Mouse (Mus musculus): Measurements from ENCODE around the gene Insl3.

Gene Insl3

DNA sequence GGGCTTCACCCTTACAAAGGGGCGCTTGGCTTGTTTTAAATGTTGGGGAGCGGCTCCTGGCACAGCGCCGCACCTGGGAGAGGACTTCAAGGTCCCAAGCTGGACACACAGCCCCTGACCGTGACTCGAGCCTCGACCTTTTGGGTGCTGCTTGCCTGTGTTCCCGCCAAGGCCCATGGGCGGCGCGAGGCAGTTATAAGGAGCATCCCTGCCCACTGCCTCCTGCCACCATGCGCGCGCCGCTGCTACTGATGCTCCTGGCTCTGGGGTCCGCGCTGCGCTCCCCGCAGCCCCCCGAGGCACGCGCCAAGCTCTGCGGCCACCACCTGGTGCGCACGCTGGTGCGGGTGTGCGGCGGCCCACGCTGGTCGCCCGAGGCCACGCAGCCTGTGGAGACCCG lies at the start of gene Insl3:
TSS of gene Insl3 (plus strand) at position 187 of the 400 bp plus-strand sequence.
- DNase-seq = no peak

DNA sequence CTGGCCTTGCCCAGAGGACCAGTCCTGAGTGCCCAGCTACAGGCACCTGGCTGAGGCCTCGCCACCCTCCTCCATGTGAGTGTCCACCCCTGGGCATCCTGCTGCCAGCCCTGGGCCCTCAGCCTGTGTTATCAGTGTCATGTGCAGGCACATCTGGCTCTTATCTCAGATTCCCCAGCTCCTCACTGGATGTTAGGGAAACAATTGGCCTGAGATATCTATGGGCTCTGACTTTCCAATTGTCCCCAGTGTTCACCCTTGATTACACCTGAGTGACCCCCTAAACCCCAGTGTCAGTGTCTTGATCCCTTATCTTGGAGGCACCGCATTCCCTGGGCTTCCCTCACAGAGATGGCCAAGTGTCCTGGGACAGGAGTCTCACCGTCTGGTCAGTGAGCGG lies 49.7 kb upstream of the Insl3 start:
- DNase-seq = no peak

DNA sequence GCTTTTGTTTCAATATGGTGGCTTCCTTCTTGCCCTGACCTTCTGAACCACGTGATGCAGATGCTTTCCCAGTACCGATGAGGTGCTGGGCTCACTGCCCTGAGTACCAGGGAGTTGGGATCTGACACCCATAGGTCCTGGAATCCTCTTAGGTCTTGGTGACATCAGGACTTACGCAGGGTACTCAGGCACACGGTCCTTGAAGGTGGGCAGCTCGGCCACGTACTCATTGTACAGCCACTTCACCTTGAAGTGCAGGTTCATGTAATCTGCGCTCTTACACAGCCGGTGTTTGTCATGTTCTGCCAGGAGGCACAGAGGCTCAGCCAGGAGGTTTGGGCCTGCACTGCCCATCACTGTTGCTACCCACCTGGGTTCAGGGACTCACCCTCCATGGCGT lies 43.5 kb upstream of the Insl3 start:
- no peak for DNase-seq

DNA sequence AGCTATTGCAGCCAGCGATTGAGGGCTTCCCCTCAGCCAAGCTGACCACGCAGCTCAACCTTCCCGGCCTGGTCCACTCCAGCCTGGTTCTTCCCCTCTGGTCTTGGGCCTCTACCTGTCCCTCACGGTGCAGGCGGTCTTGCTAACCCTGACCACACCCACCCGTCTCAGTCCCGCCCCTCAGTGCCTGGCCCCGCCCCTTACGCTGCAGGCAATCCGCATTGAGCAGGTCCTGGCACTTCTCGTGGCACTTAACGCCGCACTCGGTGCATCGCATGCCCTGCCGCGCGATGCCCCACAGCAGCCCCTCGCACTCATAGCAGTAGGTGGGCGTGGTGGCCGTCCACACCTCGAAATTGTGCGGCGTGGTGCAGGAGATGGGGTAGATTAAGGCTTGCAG lies 34.4 kb upstream of the Insl3 start:
- DNase-seq = no peak

DNA sequence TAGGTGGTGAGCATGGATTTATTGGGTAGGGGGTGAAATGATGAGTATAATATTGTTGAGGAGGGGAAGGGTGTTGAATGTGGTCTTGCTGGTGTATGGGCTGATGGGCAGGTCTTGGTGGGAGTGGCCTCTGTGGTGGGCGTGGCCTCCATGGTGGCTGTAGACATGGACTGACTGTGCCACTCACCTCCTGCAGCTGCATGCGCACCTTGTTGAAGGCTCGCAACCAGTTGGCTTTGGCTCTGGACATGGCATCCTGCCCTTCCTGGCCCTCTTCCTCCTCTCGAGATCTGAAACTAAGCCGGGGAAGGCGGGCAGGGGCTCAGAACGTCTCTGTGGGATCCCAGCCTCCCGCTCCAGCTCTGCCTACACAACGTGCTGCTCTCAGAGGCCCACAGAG lies 31.2 kb upstream of the Insl3 start:
- peak; percentile 54 for DNase-seq

DNA sequence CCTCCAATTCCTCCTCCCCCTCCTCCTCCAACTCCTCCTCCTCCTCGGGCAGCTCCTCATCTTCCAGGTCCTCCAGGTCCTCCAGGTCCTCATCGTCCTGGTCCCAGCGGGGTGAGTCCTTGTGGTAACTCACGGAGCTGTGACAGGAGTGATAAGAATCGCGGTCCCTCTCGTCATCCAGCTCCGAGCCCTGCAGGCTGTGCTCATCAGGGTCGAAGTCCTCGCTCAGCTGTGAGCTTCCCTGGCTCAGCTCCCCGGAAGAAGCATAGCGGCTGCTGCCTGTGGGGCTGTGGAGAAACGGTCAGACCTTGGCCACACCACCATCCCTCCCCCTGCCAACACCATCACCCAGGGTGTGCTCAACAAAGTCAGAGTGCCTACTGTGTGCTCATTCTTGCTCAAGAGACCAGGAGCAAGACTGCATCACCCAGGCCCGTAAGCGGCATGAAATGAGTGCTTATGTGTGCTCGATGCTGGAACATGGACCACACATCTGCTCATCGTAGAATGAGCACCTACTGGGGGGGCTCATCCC lies 30.4 kb upstream of the Insl3 start:
- peak; percentile 34 for DNase-seq

DNA sequence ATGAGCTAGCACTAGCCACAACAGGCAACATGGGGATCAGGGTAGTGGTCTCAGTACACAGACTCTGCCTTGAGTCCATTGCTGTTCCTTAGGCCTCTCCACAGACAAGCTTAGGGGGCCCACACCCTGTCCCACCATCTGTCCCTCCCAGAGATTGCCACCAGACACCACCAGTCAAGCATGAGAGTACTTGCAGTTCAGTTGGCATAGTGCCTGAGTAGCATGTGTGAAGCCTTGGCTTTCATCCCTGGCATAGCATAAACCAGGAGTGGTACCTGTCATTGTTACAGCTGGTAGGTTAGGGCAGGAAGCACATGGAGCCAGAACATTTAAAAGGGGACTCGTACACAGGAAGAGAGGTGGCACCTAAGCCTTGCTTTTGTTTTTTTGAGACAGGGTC lies 29.3 kb upstream of the Insl3 start:
- peak; percentile 82 for DNase-seq

DNA sequence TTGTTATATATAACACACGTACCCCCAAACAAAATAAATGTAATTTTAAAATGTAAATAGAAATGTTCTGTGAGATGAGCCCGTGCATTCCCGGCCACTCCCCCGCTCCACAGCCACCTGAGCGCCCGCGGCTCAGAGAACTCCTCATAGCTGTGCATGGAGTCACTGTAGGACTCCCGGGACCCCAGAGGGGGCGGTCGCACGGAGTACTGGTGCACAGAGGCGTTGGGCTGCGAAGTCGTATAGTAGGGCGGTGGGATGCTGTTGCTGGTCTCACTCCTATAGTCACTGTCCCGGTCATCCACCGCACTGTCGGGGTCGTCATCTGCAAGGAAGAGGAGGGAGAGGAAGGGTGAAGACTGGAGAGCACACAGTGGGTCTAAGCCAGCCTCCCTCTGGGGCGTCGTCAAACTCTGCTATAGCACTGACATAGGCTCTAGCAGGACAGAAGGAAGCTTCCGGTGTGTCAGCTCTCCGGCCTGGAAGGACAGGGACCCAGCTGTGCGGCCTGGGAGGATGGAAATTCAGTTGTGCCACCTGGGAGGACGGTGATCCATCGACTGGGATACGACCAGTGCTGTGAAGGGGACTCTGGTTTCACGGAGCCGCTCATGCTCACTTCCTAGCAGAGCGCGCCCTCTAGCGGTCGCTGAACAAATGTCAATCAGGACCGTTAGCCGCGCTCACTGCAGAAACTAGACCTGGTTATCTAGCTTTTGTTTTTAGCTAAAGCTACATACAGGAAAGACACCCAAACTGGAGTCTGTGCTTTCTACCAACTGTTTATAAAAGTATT lies 28.5 kb upstream of the Insl3 start:
- peak; percentile 86 for DNase-seq

DNA sequence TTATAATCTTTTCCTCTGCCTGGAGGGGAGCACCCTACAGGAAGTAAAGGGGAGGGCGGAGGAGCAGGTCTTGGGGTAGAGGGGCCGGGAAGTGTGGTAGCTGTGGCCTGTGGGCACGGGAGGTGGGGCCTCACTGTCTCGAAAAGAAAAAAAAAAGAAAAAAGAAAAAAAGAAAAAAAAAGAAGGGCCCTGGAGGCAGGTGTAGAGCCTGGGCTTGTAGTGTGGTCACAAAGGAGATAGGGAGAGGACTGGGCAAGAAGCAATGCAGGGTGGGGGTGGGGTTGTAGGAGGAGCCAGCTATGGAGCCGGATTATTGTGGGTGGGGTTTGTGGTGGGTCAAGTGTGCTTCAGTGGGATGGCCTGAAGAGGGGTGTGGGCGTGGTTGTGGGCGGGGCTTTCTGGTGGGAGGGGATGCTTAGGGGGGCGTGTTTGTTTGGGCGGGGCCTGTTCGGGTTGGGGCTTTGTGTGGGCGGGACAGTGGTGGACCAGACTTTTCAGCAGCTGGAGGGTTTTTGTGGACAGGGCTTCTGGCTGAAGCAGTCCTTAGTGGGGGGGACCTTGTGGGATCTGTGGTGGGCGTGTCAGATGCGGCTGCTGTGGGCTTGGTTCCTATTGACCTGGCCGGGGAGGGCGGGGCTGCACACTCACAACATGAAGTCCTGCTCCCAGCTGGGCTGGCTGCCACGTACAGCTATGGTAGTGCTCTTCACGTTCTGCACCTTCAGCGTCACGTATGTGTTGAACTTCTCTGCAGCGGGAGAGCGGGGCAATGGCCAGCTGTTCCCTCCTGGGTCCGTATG lies 23.5 kb upstream of the Insl3 start:
- DNase-seq = peak; percentile 65

DNA sequence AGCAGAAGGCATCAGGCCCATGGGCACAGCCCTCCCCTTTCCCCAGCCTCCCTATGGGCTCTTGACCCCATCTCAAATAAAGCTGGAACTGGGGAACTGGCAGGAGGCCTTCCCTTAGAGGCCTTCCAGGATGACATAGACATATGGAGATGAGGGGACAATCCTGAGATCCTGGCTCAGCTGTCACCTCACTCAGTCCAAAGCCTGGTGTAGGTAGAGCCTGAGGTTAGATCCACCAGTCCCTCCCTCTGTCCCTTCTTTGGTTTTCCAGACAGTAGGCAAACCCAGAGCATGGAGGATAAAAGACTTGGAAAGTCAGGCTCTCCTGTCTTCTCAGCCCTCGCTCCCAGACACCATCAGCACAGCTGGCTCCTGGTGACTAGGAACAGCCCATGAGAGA lies 22.2 kb upstream of the Insl3 start:
- peak; percentile 51 for DNase-seq

DNA sequence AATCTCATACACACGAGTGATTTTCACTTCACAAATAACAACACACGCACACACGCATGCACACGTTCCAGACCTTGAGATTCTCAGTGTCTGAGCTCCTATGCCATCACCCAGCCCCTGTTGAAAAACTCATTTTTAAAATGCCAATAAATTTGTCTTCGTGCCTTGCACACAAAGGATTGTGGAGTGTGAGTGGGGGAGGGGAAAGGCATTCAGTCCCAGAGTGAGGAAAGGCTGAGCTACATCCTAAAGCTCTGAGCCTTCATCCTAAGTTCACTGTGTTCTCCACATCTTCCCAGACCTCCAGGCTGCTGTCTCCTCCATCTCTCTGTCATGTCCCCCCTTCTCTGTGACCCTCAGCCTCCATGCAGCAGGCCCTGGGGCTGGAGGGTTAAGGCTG lies 21.8 kb upstream of the Insl3 start:
- peak; percentile 43 for DNase-seq

DNA sequence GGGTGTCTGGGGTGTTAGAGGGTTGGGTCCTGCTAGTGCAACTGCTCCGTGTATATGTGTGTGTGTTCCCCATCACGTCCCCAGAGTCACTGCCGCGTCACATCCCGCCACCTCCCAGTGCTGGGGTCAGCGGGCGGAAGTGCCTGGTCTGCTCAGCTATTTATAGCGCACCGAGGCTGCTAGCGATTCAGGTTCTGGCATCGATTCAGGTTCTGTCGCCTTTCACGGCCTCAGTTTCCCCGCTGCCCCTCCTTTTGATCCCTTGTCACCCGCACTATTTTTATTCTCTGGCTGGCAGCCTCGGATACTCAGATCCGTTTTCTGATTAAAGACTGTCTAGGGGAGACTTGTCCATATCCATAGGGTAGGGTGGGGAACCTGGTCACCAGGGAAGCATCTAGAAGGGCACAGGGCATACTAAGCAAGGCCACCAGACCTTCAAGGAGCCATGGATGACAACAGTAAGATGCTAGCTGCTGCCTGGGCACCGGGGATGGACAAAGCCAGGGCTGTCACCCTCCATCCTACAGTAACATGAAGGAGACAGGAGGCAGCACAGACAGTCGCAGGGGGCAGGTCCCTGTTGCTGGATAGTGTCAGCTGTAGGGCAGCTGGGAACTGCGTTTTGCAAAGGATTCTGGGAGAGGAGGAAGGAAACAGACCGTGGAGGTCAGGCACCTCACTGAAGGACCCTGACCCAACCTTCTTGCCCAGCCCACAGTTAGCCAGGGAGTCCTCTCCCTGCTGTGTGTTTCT lies 20.6 kb upstream of the Insl3 start:
- DNase-seq = peak; percentile 74

DNA sequence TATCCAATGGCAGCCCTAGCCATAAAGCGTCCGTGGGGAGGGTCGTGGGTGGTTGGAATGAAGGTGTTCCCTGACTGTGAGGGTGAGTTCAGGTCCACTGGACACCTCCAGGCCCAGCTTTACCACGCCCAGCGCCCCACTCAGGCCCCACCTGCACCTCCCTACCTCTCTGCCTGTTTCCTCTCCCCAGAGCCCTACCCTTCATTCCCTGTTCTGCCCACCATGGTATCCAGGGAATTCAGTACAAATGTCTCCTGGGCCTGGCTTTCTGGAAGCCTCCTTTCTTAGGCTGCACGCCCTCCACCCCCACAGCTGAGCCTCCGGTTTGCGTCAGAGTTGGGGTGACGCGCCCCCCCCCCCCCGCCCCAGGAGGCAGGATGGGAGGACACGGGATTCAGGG lies 18.8 kb upstream of the Insl3 start:
- DNase-seq = peak; percentile 72

DNA sequence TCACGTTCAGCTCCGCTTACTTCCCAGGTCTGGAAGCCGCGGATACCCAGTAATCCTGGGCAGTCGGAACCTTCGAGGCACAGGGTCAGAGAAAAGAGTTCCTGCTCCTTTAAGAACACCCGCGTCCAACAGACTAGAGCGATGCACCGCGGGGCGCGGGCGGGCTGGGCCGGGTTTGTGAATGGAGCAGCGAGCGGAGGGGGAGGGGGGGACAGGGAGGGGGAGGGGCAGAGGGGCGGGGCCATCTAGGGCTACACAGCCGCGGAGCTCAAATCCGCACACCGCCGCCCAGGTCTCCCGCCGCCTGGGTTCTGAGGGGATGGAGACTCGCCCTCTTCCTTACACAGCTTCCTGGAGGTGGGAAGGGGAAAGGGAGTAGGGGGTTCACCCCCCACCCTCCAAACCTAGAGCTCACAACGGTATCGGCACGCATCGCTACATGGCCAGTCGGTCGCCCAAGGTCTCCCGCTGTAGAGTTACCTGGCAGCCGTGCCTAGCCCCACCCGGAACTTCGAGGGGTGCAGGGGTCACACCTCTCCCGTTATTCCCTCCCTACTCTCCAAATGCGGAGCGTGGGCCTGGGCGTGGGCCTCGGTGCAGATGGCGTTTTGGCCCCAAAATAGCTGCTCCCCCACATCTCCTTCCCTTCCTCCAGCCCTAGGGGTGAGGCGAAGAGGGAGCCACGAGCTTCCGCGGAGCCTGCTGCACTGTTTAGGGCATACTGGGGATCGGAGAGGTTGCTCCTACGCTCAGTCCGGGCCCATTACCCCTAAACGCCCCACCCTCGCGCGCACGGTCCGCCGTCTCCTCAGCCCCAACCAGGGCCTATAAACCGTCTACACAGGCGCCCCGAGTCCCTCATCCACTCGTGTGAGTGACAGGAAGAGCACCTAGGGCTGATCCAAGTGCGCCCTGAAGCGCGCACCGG lies 18.1 kb upstream of the Insl3 start:
- DNase-seq = peak; percentile 87

DNA sequence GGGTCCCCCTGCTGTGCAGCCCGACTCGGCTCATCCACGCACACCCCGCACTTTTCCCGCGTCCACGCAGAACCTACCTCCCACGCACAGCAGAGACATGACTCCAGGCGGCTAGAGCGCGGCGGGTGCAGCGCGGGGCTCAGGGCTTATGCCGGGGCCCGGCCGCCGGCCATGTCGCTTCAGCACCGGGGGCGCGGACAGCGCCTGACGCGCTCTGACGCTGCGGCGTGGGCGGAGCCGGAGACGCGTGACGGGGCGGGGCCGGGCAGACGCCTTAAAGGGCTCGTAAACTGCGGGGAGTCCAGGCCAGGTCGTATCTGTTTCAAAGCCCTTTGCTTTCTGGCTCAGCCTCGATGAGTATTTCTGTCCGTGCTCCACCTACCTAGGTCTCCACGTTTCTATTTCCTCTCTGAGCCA lies 17.5 kb upstream of the Insl3 start, which contains the start of gene Unc13a:
TSS of gene Unc13a (minus strand) at position 209 of the 417 bp plus-strand sequence.
- DNase-seq = peak; percentile 95

DNA sequence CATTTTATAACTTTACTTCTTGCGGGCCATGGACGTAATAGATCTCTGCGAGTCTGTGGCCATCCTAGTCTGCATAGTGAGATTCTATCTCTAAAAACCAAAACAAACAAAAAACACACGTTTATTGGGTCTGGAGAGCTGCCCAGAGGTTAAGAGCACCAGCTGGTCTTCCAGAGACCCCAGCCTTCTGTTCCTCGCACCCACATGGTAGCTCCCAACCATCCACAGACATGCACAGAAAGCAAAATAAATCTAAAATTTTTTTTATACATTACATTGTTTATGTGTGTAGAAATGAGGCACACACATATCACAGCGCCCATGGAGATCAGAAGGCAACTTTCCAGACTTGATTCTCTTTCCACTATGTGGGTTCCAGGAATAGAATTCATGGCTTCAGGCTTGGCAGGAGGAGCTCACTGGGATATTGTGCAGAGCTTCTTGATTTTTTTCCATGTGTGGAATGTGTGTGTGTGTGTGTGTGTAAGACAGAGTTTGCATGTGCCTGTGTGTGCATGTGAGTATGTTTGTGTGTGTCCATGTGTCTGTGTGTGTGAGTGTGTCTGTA lies 16.8 kb upstream of the Insl3 start:
- peak; percentile 57 for DNase-seq

DNA sequence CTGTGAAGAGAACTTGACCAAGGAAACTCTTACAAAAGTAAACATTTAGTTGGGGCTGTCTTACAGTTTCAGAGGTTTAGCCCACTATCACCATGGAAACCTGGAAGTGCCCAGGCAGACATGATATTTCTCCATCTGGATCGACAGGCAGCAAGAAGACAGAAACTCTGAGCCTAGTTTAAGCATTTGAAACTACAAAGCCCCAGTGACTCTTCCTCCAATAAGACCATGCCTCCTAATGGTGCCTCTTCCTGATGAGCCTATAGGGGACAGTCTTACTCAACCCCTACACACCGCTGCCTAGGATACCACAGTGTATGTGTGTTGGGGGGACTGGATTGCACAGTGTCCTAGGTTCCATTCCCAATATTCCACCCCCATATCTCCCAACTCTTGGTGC lies 14.9 kb upstream of the Insl3 start:
- peak; percentile 11 for DNase-seq

DNA sequence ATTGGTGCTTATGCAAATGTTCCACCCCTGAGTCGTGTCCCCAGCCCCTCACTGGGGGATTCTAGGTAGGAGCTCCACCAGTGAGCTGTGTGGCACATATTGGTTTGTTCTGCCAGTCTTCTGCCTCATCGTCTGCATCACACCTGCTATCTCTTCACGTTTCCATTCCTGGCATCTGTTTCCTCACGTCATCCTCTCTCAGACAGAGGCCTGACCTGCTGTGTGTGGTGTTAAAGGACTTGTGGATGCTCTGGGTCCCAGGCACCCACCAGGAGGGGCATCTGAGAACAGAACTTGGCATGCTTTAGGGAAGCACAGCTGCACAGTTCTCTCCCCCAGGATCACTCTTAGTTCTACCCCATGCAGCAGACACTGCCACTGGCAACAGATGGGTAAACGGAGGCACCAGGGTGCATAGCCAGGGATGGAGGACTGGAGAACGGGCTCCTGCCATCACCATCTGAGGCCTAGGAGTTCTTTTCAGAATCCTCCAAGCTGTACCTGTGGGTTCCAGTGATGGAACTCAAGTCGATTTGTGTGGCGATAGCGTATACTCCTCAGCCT lies 13.5 kb upstream of the Insl3 start:
- peak; percentile 61 for DNase-seq

DNA sequence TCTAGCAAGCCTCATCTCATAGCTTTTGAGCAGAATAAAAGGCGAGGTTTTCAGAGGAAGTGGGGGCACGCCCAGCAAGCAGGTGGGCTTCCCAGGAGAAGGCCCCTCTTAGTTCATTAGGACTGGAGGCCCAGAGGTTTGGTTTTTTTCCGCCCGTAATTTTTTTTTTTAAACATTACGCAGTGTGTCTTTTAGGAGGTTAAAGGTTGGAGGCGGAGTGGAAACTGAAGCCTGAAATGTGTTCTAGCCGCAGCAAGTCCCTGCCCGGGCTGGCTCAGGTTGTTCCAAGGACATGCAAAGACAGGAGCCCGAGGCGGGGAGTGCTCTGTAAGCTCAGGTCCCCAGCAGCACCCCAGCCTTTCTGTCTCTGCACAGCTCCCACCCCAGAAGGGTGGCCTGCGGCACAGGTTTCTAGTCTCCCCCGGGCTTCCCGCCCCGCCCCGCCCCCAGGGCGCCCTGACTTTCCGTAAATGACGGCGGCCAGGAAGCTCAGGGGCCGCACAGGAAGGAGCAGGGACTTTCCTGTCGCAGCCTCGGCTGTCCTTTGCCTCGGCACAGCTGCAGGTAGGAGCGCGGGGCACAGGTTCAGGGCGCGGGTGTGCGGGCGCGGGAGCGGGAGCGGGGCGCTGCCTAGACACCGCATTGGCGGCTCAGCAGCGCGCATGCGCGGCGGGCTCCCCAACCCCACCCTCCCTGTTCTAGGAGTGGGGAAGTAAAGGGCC lies 12.8 kb upstream of the Insl3 start, which contains the start of gene Jak3:
TSS of gene Jak3 (plus strand) at position 277 of the 722 bp plus-strand sequence.
- peak; percentile 80 for DNase-seq

DNA sequence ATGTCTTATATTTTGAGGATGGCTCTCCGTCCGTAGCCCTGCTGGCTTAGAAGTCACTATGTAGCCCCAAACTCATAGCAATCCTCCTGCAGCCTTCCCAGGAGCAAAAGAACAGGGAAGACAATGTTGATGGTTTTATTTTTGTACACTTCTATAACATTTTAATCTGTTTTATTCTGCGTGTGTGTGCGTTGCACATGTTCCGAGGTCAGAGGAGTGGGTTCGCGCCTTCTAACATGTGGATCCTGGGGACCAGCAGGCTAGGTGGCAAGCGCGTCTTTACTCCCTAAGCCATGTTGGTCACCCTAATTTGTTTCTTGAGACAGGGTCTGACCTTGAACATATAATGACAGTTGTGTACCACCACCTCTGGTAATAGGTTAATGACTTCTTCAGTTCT lies 12.2 kb upstream of the Insl3 start:
- peak; percentile 39 for DNase-seq

Data from cerebellum, adult 9-11 months (tissue).